Mouse (Mus musculus) embryonic facial prominence, embryonic 10.5 days (tissue): ENCODE data around the gene Nudt4. TPM values are rescaled to one million over a fixed set of nuclear protein-coding genes. Genes with fewer than 3 reads are reported as not detected.

ENCODE experiments used
- DNase-seq: peaks from one replicate; pipeline ENCODE4 v3.0.0-alpha.2; 2017; ENCODE audit warnings: low spot score
- H3K27ac ChIP-seq: fragments of 300-500 bp; sonication (generic); replicated peaks from 2 replicates; pipeline ENCODE4 v1.5.1; 2016; ENCODE audit warnings: mild to moderate bottlenecking
- H3K27me3 ChIP-seq: fragments of 300-500 bp; sonication (generic); replicated peaks from 2 replicates; pipeline ENCODE4 v1.6.1; 2016; ENCODE audit warnings: low read depth, mild to moderate bottlenecking; ENCODE audit not compliant: poor library complexity, severe bottlenecking
- H3K36me3 ChIP-seq: fragments of 300-500 bp; sonication (generic); replicated peaks from 2 replicates; pipeline ENCODE4 v1.6.1; 2016; ENCODE audit warnings: mild to moderate bottlenecking, moderate library complexity
- H3K4me1 ChIP-seq: fragments of 300-500 bp; sonication (generic); 2 replicates; pipeline ENCODE4 v1.6.1; 2016
- H3K4me3 ChIP-seq: fragments of 300-500 bp; sonication (generic); 2 replicates; pipeline ENCODE4 v1.5.1; 2016; ENCODE audit warnings: mild to moderate bottlenecking, moderate library complexity
- H3K9me3 ChIP-seq: fragments of 300-500 bp; sonication (generic); 2 replicates; pipeline ENCODE4 v1.6.1; 2016; ENCODE audit warnings: mild to moderate bottlenecking
- WGBS: fragments of 180-500 bp; shearing (Covaris S2); methylation state at CpG from one replicate; pipeline ENCODE4 v1.1.7; 2016; 5-methylcytosine and 5-hydroxymethylcytosine counted together
- polyA plus RNA-seq: library from polyadenylated mRNA; unstranded; fragments of >200 nt; fragmentation: Nextera tagmentation; extraction: Ambion mirVana; gene quantifications from 2 replicates; pipeline ENCODE4 v1.2.1, GENCODE M21; 2016

Gene Nudt4
- polyA plus RNA-seq, 1 experiment from 2014 or later = 82.9 TPM

DNA sequence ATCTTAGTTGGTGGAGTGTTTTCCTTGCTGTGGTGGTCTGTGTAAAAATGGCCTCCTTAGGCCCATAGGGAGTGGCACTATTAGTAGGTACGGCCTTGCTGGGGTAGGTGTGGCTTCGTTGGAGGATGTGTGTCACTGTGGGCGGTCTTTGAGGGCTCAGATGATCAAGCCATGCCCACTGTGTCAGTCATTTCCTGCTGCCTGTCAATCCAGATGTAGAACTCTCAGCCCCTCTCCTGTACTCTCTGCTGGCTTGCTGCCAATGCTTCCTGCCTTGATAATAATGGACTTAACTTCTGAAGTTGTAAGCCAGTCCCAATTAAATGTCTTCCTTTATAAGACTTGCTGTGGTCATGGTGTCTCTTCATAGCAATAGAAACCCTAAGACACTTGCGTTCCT lies 25.2 kb upstream of the Nudt4 start:
- 93% methylated on average over 4 of the region's 4 CpGs for WGBS
- DNase-seq = no peak
- no peak overlapping the region for H3K4me3 ChIP-seq
- H3K27me3 ChIP-seq = peaks cover 19% of the 10 kb centered on the region
- H3K4me1 ChIP-seq = no peaks in the 10 kb centered on the region; the same call in 1 of the 2 replicates
- H3K36me3 ChIP-seq = no peaks in the 10 kb centered on the region
- H3K9me3 ChIP-seq = 0 out of 2 replicates have a peak, but pooled peaks cover 3% of the 10 kb centered on the region
- H3K27ac ChIP-seq = no peak overlapping the region

DNA sequence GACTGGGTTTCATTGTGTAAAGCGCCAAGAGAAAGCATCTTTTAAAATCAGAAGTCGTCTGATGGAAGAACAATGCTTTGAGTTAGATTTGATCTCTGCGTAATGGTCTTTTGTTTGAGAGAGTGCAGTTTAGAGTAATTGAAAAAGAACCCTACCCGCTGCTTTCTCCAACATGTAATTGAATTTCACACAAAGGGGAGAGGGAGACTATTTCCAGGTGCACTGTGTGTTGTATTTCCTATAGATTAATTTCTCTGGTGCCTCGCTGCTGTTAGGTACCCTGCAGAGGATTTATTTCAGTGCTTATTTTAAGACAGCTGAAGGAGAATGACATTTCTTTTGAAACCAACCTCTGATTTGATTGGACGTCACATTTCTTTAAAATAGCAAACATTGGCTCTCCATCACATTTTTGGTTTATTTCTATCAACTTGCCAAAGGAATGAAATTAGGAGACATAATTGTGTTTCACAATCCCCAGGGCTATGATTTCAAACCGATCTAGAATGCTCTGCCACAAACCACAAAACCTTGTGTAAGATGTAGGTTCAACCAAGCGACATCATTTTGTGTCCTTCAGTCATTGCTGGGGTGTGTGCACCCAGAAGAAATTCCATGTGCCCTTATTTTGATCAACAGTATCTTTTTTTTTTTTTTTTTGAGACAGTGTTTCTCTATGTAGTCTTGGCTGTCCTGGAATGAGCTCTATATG lies 23.7 kb upstream of the Nudt4 start:
- Histone ChIP-seq H3K27ac (no peak overlapping the region), H3K4me1 (no peaks in the 10 kb centered on the region; the same call in 1 of the 2 replicates), H3K27me3 (peaks cover 5% of the 10 kb centered on the region; the same call in 1 of the 2 replicates), H3K36me3 (no peaks in the 10 kb centered on the region), H3K9me3 (0 out of 2 replicates have a peak, but pooled peaks cover 3% of the 10 kb centered on the region), H3K4me3 (no peak overlapping the region)
- no peak for DNase-seq
- 70% methylated on average over 8 of the region's 8 CpGs for WGBS

DNA sequence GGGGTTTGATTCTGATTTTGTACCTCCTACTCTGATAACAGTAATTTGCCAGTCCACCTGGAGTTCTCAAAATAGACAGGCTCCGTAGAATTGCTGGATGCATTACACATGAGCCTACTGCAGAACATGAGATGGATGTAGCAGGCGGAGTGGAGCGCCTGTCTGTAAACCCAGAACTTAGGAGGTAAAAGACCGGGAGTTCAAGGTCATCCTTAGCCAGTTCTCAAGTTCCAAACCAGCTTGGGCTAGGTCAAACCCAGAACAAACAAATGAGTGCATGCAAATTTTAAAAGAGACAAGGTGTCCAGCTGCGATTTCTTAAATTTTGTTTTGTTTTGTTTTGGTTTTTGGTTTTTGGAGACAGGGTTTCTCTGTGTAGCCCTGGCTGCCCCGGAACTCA lies 21.6 kb upstream of the Nudt4 start:
- DNase-seq = no peak
- H3K36me3 ChIP-seq = no peaks in the 10 kb centered on the region
- 85% methylated on average over 6 of the region's 6 CpGs for WGBS

DNA sequence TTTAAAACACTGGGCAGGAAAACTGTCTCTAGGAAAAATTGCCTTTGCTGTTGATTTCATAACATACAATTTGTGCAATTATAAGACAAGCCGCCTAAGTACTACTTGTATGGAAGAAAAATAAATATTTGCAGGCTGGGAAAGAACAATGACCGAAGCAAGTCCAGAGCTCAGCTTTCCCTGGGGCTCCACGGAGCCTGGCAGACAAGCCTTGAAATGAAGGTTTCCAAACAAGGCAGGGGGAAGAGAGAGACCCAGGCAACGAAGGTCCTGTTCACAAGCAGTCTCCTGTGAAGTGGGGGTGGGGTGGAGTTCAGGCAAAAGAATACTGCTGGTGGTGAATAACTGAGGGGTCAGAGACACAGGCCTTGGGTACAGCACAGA lies 13.6 kb upstream of the Nudt4 start:
- Histone ChIP-seq H3K9me3 (no peaks in the 10 kb centered on the region), H3K36me3 (no peaks in the 10 kb centered on the region), H3K4me3 (no peak overlapping the region), H3K27ac (peak overlapping the region; percentile 69), H3K27me3 (no peaks in the 10 kb centered on the region), H3K4me1 (peaks cover 23% of the 10 kb centered on the region)
- peak; percentile 47 for DNase-seq
- WGBS = 37% methylated on average over 4 of the region's 4 CpGs

More for the DNA sequence above, 21.6 kb upstream of the Nudt4 start:
- Histone ChIP-seq H3K4me1 (no peaks in the 10 kb centered on the region; the same call in 1 of the 2 replicates), H3K27me3 (no peaks in the 10 kb centered on the region), H3K27ac (no peak overlapping the region), H3K9me3 (0 out of 2 replicates have a peak, but pooled peaks cover 3% of the 10 kb centered on the region), H3K4me3 (no peak overlapping the region)

DNA sequence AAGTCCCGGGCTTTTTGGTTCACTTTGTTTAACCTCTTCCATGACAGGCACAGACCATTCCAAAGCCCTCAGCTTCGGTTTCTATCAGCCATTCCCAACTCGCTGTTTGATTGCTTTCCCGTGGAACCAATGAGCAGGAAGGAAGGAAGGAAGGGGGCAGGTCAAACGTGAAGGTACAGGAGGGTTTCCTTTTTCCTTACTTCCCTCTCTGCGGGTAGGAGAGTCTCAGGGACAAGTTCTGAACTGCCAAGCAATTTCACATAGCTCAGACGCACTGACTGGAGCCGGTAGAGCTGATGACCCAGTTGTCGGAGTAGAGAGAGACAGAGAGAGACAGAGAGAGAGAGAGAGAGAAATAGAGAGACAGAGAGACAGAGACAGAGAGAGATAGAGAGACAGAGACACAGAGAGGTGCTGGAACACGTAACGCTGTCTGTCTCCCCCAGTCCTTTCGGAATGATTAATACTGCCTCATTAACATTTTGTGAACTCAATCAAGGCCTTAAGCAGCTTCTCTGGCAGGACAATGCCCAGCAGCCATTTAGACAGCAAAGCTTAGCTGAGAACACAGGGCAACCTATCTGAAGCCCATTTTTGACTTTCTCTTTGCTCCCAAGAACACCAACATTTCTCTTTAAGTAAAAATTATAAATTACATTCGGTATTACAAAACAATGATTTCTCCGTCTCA lies 13.1 kb upstream of the Nudt4 start:
- 62% methylated on average over 14 of the region's 14 CpGs for WGBS
- H3K4me3 ChIP-seq = no peak overlapping the region
- no peak for DNase-seq

DNA sequence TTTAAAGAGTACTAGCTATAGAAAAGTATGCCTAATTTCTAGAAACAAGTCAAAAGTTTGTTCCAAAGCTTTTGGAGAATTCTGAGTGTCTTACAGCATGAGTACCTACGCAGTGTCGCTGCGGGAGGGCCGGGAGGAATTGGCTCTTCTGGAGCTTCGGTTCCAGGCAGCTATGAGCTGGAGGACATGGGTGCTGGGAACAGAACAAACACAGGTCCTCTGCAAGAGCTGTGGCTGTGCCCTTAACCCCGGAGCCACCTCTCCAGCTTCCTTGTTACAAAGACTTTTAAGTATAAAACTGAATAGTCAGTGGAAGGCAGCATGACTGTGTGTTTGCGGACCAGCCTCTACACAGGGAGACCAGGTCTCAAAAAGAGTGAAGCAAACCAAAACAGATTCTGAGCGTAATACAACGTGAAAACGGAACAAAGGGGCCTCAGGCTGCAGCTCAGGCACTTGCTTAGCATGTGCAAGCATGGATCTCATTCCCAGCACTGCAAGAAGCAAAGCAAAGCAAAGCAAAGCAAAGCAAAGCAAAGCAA lies 12.0 kb upstream of the Nudt4 start:
- Histone ChIP-seq H3K27ac (peak overlapping the region; percentile 41; the same call in 1 of the 2 replicates), H3K4me3 (no peak overlapping the region), H3K27me3 (no peaks in the 10 kb centered on the region), H3K9me3 (no peaks in the 10 kb centered on the region), H3K36me3 (no peaks in the 10 kb centered on the region), H3K4me1 (peaks cover 23% of the 10 kb centered on the region)
- no peak for DNase-seq
- 77% methylated on average over 10 of the region's 10 CpGs for WGBS

More for the DNA sequence above, 13.1 kb upstream of the Nudt4 start:
- Histone ChIP-seq H3K36me3 (no peaks in the 10 kb centered on the region), H3K4me1 (peaks cover 23% of the 10 kb centered on the region), H3K27ac (peak overlapping the region; percentile 69), H3K27me3 (no peaks in the 10 kb centered on the region), H3K9me3 (no peaks in the 10 kb centered on the region)

DNA sequence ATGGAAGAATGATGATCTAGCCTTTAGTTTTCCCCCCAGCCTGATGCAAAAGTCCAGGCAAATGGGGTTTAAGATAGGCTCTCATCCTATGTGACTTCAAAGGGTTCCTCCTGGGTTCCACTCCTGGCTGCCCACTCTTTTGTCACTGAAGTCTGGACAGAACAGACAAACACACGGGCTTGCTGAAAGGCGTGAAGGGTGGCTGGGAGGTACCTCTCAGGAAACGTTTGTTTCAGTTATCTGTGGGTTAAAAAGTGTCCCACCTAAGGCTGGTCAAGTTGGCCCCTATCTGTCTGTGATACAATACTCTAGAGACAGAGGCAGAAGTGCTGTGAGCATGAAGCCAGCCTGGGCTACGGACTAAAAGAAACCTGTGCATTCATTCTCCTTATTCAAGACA lies 11.0 kb upstream of the Nudt4 start:
- no peak overlapping the region for H3K4me3 ChIP-seq
- H3K36me3 ChIP-seq = no peaks in the 10 kb centered on the region
- H3K27me3 ChIP-seq = no peaks in the 10 kb centered on the region
- WGBS = 83% methylated on average over 4 of the region's 4 CpGs
- no peak overlapping the region for H3K27ac ChIP-seq
- DNase-seq = no peak
- peaks cover 23% of the 10 kb centered on the region for H3K4me1 ChIP-seq
- no peaks in the 10 kb centered on the region for H3K9me3 ChIP-seq

DNA sequence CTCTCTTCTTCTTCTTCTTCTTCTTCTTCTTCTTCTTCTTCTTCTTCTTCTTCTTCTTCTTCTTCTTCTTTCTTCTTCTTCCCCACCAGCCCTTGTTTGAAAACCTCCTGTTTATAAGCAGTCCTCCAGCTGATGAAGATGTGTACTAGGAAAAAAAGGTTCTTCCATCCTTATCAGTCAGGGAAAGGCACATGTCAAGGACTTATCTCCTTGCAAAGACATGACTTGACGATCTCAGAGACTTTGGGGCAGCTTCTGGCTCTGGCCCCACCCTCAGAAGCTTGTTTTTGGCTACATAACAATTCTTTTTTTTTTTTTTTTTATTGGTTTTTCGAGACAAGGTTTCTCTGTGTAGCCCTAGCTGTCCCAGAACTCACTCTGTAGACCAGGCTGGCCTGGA lies 5.5 kb upstream of the Nudt4 start:
- Histone ChIP-seq H3K27ac (no peak overlapping the region), H3K4me3 (no peak overlapping the region), H3K27me3 (no peaks in the 10 kb centered on the region), H3K9me3 (no peaks in the 10 kb centered on the region), H3K36me3 (no peaks in the 10 kb centered on the region), H3K4me1 (peaks cover 17% of the 10 kb centered on the region)
- 78% methylated on average over 2 of the region's 2 CpGs for WGBS
- DNase-seq = no peak

DNA sequence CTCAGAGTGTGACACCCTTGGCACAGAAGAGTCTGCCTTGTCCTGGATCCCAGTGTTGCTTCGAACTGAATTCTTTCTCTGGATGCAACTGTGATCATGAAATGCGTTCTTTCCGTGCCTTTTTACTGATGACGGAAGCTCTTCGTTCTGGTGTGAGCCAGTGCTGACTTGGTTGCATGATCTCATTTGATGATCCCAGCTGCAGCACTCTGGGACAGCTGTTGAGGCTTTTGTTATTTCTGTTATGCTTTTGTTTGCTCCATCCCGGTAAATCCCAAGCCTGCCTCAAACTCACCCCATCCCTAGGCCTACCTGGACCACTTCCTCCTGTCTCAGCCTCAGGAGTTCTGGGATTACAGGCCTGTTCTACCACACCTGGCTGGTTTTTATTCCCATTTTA lies 4.1 kb upstream of the Nudt4 start:
- DNase-seq = no peak
- H3K4me1 ChIP-seq = peaks cover 20% of the 10 kb centered on the region
- no peaks in the 10 kb centered on the region for H3K36me3 ChIP-seq
- H3K27me3 ChIP-seq = no peaks in the 10 kb centered on the region
- H3K27ac ChIP-seq = 0 out of 2 replicates have a peak overlapping the region, but pooled peaks have one; percentile 12
- 84% methylated on average over 6 of the region's 6 CpGs for WGBS
- no peaks in the 10 kb centered on the region for H3K9me3 ChIP-seq
- no peak overlapping the region for H3K4me3 ChIP-seq

DNA sequence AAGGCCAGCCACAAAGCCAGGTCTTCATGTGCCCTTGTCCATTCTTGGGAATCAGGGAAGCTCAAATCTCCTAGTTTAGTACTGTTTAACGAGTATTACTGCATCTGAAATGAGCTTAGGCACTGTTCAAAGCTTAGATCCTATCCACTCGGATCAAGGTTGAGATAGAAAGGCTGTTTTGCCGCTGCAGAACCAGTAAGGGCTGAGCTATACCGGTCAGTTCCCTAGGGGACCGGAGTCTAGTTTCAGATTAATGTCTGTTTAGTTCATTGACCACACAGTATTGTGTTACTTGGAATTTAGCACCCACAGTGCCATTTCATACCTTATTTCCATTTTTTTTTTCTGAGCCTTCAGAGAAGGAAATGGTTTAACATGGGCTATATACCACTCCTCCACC lies 3.6 kb upstream of the Nudt4 start:
- 65% methylated on average over 5 of the region's 5 CpGs for WGBS

DNA sequence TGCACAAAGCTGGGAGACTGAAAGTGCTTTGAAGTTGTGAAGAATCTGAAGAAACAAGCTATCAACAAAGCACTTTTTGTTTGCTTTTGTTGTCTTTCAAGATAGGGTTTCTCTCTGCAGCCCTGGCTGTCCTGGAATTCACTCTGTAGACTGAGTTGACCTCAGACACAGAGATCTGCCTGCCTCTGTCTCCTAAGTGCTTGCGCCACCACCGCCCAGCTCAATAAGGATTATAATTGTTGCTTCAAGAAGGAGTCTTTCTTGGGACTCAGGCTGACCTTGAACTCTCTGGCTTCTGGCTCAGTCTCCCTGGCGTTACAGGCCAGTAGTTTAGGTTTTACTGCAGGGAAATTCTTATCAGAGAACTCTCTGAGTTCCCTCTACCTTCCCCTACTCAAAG lies 2.8 kb upstream of the Nudt4 start:
- 89% methylated on average over 3 of the region's 3 CpGs for WGBS

More for the DNA sequence above, 3.6 kb upstream of the Nudt4 start:
- no peaks in the 10 kb centered on the region for H3K9me3 ChIP-seq
- H3K27me3 ChIP-seq = no peaks in the 10 kb centered on the region
- DNase-seq = no peak
- H3K27ac ChIP-seq = 0 out of 2 replicates have a peak overlapping the region, but pooled peaks have one; percentile 12
- peaks cover 21% of the 10 kb centered on the region for H3K4me1 ChIP-seq
- no peak overlapping the region for H3K4me3 ChIP-seq
- no peaks in the 10 kb centered on the region for H3K36me3 ChIP-seq

DNA sequence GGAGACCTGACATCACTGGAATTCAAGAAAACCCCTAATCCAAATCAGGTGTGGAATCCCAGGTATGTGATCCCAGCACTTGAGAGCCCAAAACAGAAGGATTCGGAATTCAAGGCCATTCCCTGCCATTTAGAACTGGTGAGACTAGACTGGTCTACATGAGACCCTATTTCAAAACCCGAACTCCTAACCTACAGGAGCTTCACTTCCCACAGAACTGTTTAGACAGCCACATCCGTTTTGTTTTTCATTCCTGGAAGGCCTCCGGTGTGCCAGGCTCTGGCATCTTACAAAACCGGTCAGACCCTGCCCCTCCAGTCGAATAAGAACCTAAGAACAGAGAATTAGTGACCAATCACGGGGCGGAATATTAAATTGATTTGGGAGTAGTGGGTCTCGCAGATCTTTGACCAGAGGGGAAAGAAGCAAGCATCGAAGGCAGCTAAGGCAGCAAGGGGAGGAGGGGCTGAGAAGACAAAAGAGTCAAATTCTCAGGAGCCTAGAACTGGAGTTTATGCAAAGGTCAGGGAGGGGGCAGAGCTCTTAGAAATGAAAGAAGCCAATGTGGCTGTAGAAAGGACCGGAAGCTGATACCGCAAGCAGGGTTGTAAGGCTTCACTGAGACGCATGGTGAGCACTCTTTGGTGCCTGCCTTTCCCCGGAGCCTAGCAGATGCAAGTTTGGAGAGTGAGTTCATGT lies 1.4 kb upstream of the Nudt4 start:
- no peaks in the 10 kb centered on the region for H3K9me3 ChIP-seq
- DNase-seq = peak; percentile 59
- H3K27ac ChIP-seq = peak overlapping the region; percentile 82
- no peaks in the 10 kb centered on the region for H3K27me3 ChIP-seq
- H3K4me3 ChIP-seq = peak overlapping the region; percentile 32
- H3K36me3 ChIP-seq = peaks cover 6% of the 10 kb centered on the region
- peaks cover 39% of the 10 kb centered on the region for H3K4me1 ChIP-seq
- 11% methylated on average over 14 of the region's 14 CpGs for WGBS

More for the DNA sequence above, 2.8 kb upstream of the Nudt4 start:
- Histone ChIP-seq H3K9me3 (no peaks in the 10 kb centered on the region), H3K4me1 (peaks cover 28% of the 10 kb centered on the region), H3K4me3 (no peak overlapping the region), H3K27me3 (no peaks in the 10 kb centered on the region), H3K27ac (no peak overlapping the region), H3K36me3 (no peaks in the 10 kb centered on the region)
- DNase-seq = no peak
